Mouse (Mus musculus): ENCODE measurements at regions not wholly inside any gene's neighbourhood (a gene's known extent, or its start where the extent isn't known, plus 50 kb on each side); places are given as distances from the start of the nearest gene placed in this dataset.
"Not testable (repeated sequence)": the region's sequence is repeated elsewhere in the genome, so short reads cannot be mapped to it uniquely, and the experiment has no call there.

DNA sequence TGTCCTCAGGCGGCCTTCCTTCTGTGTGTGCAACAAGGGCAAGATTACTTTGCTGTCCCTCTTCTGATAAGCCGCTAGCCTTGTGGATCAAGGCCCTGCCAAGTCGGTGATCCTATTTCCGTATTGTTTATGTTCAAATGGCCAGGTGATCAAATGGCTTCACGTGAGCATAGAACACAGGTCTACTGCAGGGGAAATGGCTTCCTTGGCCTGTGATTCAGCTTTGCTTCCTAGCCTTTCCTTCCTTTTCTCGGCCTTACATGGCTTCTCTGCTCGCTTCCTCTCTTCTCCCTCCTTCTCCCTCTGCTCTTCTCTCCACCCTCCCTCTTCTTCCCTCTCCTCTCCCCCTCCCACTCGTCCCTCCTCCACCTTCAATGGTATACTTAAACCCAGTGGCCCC is 77.4 kb upstream of the Atxn1 start:
- no peak for TF ChIP-seq CTCF (IDR thresholded peaks at IDR 0.05)
- H3K4me3 ChIP-seq: no peak overlapping the region
- no peak for DNase-seq
- no peak overlapping the region for H3K27ac ChIP-seq
- intact Hi-C loops (cut with DNase I): no loop called here

- intact Hi-C loops (cut with DNase I): no loop called here
- no peak overlapping the region for H3K27ac ChIP-seq
- no peak overlapping the region for H3K4me3 ChIP-seq
- TF ChIP-seq CTCF (IDR thresholded peaks at IDR 0.05): no peak
- no peak for DNase-seq
These were observed 76.7 kb upstream of the Atxn1 start for GRCm38 (mm10) chr13:46041475-46041874.

DNA sequence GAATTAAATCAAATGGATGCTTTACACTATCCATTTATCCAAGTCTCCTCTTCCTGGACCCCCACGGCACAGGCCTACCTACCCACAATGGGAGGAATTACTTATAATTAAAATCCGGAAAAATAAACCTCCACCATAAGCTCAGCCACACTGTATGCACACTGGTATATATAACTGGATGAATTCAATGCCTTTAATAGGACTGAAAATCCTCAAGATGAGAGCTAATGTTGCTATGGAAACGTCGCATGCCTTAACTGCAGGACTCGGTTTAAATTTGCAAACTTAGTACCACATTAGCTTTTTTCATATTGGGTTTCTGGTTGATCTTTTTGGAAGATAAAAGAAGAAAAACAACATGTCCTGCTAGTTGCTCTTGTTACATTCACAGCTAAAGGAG is 75.3 kb upstream of the Atxn1 start:
- intact Hi-C loops (cut with DNase I): no loop called here
- no peak overlapping the region for H3K4me3 ChIP-seq
- H3K27ac ChIP-seq: no peak overlapping the region
- no peak for TF ChIP-seq CTCF (IDR thresholded peaks at IDR 0.05)
- no peak for DNase-seq

- intact Hi-C loops (cut with DNase I): no loop called here
- no peak for TF ChIP-seq CTCF (IDR thresholded peaks at IDR 0.05)
- no peak overlapping the region for H3K27ac ChIP-seq
- no peak for DNase-seq
- H3K4me3 ChIP-seq: no peak overlapping the region
These were observed 73.9 kb upstream of the Atxn1 start for GRCm38 (mm10) chr13:46038441-46039331.

GRCm38 (mm10) chr13:46032281-46032680 is 67.5 kb upstream of the Atxn1 start:
- Histone ChIP-seq H3K4me3 (no peak overlapping the region), H3K27ac (no peak overlapping the region)
- intact Hi-C loops (cut with DNase I): no loop called here
- TF ChIP-seq CTCF (IDR thresholded peaks at IDR 0.05): no peak
- DNase-seq: no peak

GRCm38 (mm10) chr13:46026018-46026417 is 61.2 kb upstream of the Atxn1 start:
- intact Hi-C loops (cut with DNase I): no loop called here
- no peak overlapping the region for H3K4me3 ChIP-seq
- H3K27ac ChIP-seq: no peak overlapping the region
- TF ChIP-seq CTCF (IDR thresholded peaks at IDR 0.05): no peak
- no peak for DNase-seq

- no peak for TF ChIP-seq CTCF (IDR thresholded peaks at IDR 0.05)
- no peak overlapping the region for H3K4me3 ChIP-seq
- no peak overlapping the region for H3K27ac ChIP-seq
- no peak for DNase-seq
- intact Hi-C loops (cut with DNase I): no loop called here
These were observed 58.8 kb upstream of the Atxn1 start for GRCm38 (mm10) chr13:46023630-46024041.

GRCm38 (mm10) chr13:46023187-46023586 is 58.4 kb upstream of the Atxn1 start:
- intact Hi-C loops (cut with DNase I): no loop called here

DNA sequence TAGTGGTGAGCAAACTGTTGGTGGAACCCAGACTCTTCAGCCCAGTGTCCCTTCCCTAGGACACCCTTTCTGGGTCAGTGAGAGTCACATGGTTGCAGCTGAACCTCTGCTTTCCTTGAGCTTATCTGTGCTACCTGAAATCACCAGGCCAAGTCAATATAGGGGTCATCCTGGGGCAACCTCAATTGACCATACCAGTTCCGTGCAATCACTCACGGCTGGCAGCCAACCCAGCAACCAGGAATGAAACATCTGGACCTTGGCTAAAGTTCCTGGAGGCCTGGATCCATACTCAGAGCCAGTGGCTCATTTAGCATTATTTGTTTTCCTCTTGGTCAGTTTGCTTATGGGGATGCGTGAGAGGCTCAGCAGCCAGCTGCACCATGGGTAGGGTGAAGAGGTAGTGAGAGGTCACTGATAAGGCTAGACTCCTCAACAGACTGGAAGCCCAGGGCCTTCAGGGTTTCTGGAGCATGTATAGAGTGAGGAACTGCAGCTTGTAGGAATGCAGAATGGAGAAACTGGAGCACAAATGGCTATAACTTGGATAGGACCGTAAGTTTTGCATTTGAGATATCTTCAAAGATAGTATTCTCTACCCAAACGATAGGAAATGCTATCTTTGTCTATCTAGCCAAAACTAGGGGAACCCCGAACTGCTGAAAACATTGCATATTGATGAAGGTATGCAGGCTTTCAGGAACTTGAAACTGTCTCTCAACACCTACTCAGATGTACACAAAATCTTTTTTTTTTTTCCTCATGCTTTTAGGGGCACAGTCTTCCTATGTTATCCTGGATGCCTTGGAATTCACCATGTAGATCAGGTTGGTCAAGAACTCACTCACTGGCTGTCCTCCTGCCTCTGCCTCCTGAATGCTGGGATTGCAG is 56.4 kb upstream of the Atxn1 start:
- Histone ChIP-seq H3K27ac (no peak overlapping the region), H3K4me3 (no peak overlapping the region)
- intact Hi-C loops (cut with DNase I): no loop called here
- no peak for TF ChIP-seq CTCF (IDR thresholded peaks at IDR 0.05)
- no peak for DNase-seq

More at GRCm38 (mm10) chr13:46023187-46023586, 58.4 kb upstream of the Atxn1 start:
- Histone ChIP-seq H3K4me3 (no peak overlapping the region), H3K27ac (no peak overlapping the region)
- no peak for TF ChIP-seq CTCF (IDR thresholded peaks at IDR 0.05)
- DNase-seq: peak; percentile 38

GRCm38 (mm10) chr13:46019431-46020166 is 54.8 kb upstream of the Atxn1 start:
- DNase-seq: no peak
- intact Hi-C loops (cut with DNase I): no loop called here
- TF ChIP-seq CTCF (IDR thresholded peaks at IDR 0.05): no peak
- Histone ChIP-seq H3K27ac (no peak overlapping the region), H3K4me3 (no peak overlapping the region)

DNA sequence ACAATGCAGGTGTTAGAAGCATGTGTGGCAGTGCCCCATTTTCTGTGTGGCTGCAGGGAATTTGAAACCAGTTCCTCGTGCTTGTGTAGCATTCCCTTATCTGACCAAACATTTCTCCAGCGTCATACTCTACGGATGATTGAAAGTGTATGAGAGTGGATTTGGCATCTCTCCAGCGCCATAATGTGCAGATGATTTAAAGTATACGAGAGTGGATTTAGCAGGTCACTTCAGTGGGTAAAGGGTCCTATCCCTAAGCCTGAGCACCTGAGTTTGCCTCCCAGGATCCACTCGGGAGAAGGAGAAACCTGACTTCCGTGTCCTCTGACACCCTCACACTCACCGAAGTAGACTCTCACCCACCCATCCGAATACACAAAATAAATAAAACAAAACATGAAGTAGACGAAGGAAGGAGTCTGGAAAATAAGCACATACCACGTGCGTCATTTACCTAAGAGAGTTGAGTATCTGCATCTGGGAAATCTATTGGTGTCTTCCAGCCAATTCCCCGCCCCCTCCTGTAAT is 54.2 kb upstream of the Atxn1 start:
- DNase-seq: no peak
- TF ChIP-seq CTCF (IDR thresholded peaks at IDR 0.05): no peak
- H3K4me3 ChIP-seq: no peak overlapping the region
- H3K27ac ChIP-seq: no peak overlapping the region
- intact Hi-C loops (cut with DNase I): no loop called here

DNA sequence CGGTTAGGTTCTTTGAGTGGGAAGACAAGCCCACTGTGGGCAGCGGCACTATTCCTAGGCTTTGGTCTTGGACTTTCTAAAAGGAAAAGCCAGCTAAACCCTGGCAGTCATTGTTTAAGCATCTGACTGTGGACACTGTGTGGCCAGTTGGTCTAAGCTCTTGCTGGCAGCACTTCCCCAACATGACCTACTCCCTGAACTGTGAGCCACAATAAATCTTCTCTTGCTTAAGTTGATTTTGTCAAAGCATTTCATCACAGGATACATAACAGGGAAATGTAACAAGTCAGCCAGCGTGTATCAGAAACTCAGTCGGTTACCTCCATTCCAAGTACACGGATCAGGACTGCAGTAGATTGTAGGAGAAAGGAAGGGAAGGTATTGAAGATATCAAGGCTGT is 52.9 kb upstream of the Atxn1 start:
- no peak for DNase-seq
- no peak overlapping the region for H3K27ac ChIP-seq
- no peak for TF ChIP-seq CTCF (IDR thresholded peaks at IDR 0.05)
- no peak overlapping the region for H3K4me3 ChIP-seq
- intact Hi-C loops (cut with DNase I): no loop called here

- DNase-seq; H3K27ac ChIP-seq; H3K4me3 ChIP-seq; intact Hi-C loops (cut with DNase I): not testable (repeated sequence)
These were observed 52.2 kb upstream of the Atxn1 start for GRCm38 (mm10) chr13:46017011-46017410.

Measured in gastrocnemius, adult 2 months (tissue).